Mouse (Mus musculus) c-Kit-positive CD71-positive TER-119-negative erythroid progenitor cells, embryonic 14.5 days (primary cell): ENCODE results near the gene Vmn2r109.
"Not testable (repeated sequence)": the region's sequence is repeated elsewhere in the genome, so short reads cannot be mapped to it uniquely, and the experiment has no call there.

ENCODE experiments used
- DNase-seq: peaks from one replicate; pipeline ENCODE4 v3.0.0-alpha.2; 2013; ENCODE audit warnings: low read depth

The Vmn2r109 gene

DNA sequence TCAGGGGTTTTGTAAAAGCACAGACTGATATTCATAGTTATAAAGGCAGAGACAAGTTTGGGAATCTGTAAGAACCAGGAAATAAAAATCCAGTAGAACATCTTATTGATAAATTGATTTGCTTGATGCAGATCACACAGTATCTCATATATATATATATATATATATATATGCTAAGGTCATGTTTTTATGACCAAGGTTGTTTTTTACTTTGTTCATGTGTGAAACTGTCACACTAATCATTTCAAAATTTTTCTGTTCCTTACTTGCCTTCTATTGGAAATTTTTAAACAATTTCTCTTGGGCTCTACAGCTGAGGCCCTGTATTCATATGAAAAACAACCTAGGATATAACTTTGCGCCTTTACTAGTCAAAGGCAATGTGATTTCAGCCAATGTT, at the start of gene Vmn2r109:
TSS of gene Vmn2r109 (minus strand) at position 101 of the 400 bp plus-strand sequence.
- no peak for DNase-seq

DNA sequence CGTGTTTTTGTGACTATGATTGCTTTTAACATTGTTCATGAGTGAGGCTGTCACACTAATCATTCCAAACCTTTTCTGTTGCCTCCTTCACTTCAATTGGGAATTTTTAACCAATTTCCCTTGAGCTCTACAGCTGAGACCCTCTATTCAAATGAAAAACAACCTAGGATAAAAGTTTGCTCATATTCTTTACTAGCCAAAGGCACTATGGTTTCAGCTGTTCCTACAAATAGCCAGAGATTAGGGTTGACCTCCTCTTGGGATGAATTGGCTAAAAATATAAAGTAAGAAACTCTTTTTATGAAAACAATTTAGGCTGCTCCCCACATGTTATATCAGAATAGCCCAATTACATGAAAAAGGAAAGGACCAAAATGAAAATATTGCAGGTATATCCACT, 31.8 kb upstream of the Vmn2r109 start, which contains the start of gene Vmn2r110:
TSS of gene Vmn2r110 (minus strand) at position 101 of the 400 bp plus-strand sequence.
- DNase-seq: no peak

DNA sequence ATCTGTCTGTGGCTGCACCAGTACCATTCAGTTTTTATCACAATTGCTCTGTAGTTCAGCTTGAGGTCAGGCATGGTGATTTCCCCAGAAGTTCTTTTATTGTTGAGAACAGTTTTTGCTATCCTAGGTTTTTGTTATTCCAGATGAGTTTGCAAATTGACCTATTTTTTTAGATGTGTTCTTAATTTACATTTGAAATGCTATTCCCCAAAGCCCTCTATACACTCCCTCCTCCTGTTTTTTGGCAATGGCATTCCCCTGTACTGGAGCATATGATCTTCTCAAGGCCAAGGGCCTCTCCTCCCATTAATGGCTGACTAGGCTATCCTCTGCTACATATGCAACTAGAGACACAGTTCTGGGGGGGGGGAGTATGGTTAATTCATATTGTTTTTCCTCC, 56.3 kb downstream of the Vmn2r109 start:
- not testable (repeated sequence) for DNase-seq

DNA sequence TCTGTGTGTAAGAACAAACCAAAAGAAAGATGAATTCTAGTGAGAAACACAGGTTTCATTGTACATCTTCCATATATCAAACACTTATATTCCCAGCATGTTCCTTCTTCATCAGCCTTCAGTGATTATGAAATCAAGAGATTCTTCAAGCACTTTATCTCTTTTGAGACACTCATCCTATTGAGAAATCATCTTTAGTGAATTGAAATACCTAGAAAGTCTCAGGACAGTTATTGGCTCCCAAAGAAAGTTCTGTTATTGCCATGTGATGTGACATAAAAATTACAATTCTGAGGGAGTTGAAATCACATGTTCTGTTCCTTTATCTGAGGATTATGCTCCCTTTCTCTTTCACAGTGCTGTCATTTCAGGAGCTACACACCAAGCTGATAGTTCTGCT, 66.7 kb downstream of the Vmn2r109 start, which contains the start of gene Vmn1r225:
TSS of gene Vmn1r225 (plus strand) at position 301 of the 400 bp plus-strand sequence.
- no peak for DNase-seq
